Mouse (Mus musculus) intestine, postnatal 0 days (tissue): Measurements from ENCODE around the gene Hscb. TPM values are rescaled to one million over a fixed set of nuclear protein-coding genes. Genes with fewer than 3 reads are reported as not detected.
"Not testable (repeated sequence)": the region's sequence is repeated elsewhere in the genome, so short reads cannot be mapped to it uniquely, and the experiment has no call there.

Source experiments
- ATAC-seq: fragments of 200-750 bp; cut with Nextera tagmentation; 2 replicates; pipeline ENCODE4 v1.8.0; 2017; ENCODE audit warnings: mild to moderate bottlenecking, moderate TSS enrichment, moderate library complexity
- H3K27ac ChIP-seq: fragments of 300-500 bp; sonication (generic); 2 replicates; pipeline ENCODE4 v1.5.1; 2014; ENCODE audit warnings: mild to moderate bottlenecking, low read depth, low read length, moderate library complexity
- H3K27me3 ChIP-seq: fragments of 300-500 bp; sonication (generic); replicated peaks from 2 replicates; pipeline ENCODE4 v1.6.1; 2014; ENCODE audit warnings: low read length, mixed read lengths; ENCODE audit not compliant: control insufficient read depth, insufficient read depth
- H3K36me3 ChIP-seq: fragments of 300-500 bp; sonication (generic); 2 replicates; pipeline ENCODE4 v1.6.1; 2014; ENCODE audit warnings: mild to moderate bottlenecking, moderate library complexity; ENCODE audit not compliant: control insufficient read depth, insufficient read depth
- H3K4me1 ChIP-seq: fragments of 300-500 bp; sonication (generic); replicated peaks from 2 replicates; pipeline ENCODE4 v1.6.1; 2014; ENCODE audit warnings: antibody characterized with exemption, low read length, mixed read lengths; ENCODE audit not compliant: control insufficient read depth, insufficient read depth
- H3K4me2 ChIP-seq: fragments of 300-500 bp; sonication (generic); replicated peaks from 2 replicates; pipeline ENCODE4 v1.6.1; 2014; ENCODE audit warnings: low read depth, mild to moderate bottlenecking, moderate library complexity
- H3K4me3 ChIP-seq: fragments of 300-500 bp; sonication (generic); 2 replicates; pipeline ENCODE4 v1.5.1; 2014; ENCODE audit warnings: low read depth, low read length
- H3K9ac ChIP-seq: fragments of 300-500 bp; sonication (generic); 2 replicates; pipeline ENCODE4 v1.6.1; 2014; ENCODE audit warnings: mild to moderate bottlenecking, low read depth, low read length
- H3K9me3 ChIP-seq: fragments of 300-500 bp; sonication (generic); 2 replicates; pipeline ENCODE4 v1.6.1; 2016; ENCODE audit warnings: mixed run types; ENCODE audit not compliant: control insufficient read depth
- CTCF ChIP-seq: sonication (generic); IDR thresholded peaks from 2 replicates; pipeline ENCODE4 v1.5.1; 2016; ENCODE audit warnings: low read depth, mild to moderate bottlenecking, control low read depth, antibody characterized with exemption, moderate library complexity
- WGBS: fragments of 180-500 bp; shearing (Covaris S2); extraction: QIAGEN DNeasy Blood & Tissue Kit; methylation state at CpG from one replicate; pipeline ENCODE4 v1.1.7; 2014; 5-methylcytosine and 5-hydroxymethylcytosine counted together
- polyA plus RNA-seq: library from polyadenylated mRNA; unstranded; fragments of >200 nt; fragmentation: Nextera tagmentation; extraction: Ambion mirVana; gene quantifications from 2 replicates; pipeline ENCODE4 v1.2.1, GENCODE M21; 2015

The Hscb gene
- polyA plus RNA-seq = 50.0 and 52.2 TPM in 2 replicates

DNA sequence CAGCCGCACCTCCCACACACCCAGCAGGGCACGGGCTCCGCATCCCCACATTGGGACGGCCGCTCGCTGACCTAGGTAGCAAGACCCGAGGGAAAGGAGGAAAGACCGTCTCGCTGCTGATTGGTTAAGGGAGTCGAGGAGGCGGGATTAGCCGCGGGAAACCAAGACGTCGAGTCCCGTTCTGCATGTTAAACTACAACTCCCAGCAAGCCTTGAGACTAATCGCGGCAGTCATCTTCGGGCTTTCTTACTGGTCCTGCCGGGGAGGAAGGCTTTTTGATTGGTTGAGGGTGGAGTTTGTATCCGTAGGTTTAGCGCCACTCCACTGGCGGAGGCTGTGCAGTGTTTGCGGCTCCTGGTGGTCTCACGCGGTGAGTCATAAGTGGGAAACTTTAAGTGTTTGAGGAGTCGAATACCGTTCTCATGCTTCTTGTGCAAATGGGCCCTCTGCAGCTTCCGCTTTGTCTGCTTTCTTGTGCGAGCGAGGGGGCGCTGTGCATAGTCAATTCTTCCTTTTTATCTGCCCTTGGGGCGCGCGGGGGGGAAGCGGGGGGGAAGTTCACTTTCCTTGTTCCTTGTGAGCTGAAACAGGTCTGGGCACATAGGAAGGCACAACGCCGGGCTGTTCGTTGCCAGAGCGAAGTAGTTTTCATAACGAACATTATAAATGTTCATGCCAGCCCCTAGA lies at the start of gene Hscb, which contains the start of gene Chek2:
TSS of gene Hscb (minus strand) at position 100 of the 688 bp plus-strand sequence.
TSS of gene Chek2 (plus strand) at position 302 of the 688 bp plus-strand sequence.
- H3K4me2 ChIP-seq = peak within 1 kb of the TSS; percentile 81
- no peaks in the 10 kb centered on the region for H3K27me3 ChIP-seq
- H3K4me1 ChIP-seq = 0 out of 2 replicates have a peak, but pooled peaks cover 3% of the 10 kb centered on the region
- 0% methylated on average over 41 of the region's 41 CpGs for WGBS
- peak; percentile 97 for ATAC-seq
- peaks cover 9% of the 10 kb centered on the region; the same call in 1 of the 2 replicates for H3K36me3 ChIP-seq
- peak within 1 kb of the TSS; percentile 67 for H3K4me3 ChIP-seq
- TF ChIP-seq CTCF = peak; percentile 70
- H3K9ac ChIP-seq = peak within 1 kb of the TSS; percentile 56
- no peaks in the 10 kb centered on the region for H3K9me3 ChIP-seq
- peak within 1 kb of the TSS; percentile 70 for H3K27ac ChIP-seq

DNA sequence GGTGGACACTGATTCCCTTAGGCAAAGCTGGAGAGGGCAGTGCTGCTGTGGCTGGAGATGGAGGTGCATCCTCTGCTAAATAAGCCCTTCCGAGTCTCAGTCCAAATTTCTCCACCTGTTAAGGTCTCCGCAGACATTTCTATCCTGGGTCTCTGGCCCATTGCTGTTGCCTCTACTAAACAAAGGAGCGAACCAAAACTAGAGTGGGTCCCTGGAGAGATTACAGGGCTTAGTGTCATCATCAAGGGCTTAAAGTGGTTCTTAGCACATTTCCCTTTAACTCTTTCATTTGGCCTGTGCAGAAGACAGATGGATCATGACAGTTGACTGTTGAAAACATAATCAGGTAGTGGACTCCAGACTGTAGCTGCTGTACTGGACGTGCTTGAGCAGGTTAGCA lies 49.0 kb upstream of the Hscb start:
- H3K27me3 ChIP-seq = no peaks in the 10 kb centered on the region
- ATAC-seq = no peak
- no peaks in the 10 kb centered on the region for H3K9me3 ChIP-seq
- no peak overlapping the region for H3K27ac ChIP-seq
- no peak overlapping the region for H3K4me3 ChIP-seq
- TF ChIP-seq CTCF = no peak
- H3K9ac ChIP-seq = no peak overlapping the region
- no peak overlapping the region for H3K4me2 ChIP-seq
- no peaks in the 10 kb centered on the region for H3K4me1 ChIP-seq
- H3K36me3 ChIP-seq = 0 out of 2 replicates have a peak, but pooled peaks cover under 1% of the 10 kb centered on the region
- 91% methylated on average over 4 of the region's 4 CpGs for WGBS

DNA sequence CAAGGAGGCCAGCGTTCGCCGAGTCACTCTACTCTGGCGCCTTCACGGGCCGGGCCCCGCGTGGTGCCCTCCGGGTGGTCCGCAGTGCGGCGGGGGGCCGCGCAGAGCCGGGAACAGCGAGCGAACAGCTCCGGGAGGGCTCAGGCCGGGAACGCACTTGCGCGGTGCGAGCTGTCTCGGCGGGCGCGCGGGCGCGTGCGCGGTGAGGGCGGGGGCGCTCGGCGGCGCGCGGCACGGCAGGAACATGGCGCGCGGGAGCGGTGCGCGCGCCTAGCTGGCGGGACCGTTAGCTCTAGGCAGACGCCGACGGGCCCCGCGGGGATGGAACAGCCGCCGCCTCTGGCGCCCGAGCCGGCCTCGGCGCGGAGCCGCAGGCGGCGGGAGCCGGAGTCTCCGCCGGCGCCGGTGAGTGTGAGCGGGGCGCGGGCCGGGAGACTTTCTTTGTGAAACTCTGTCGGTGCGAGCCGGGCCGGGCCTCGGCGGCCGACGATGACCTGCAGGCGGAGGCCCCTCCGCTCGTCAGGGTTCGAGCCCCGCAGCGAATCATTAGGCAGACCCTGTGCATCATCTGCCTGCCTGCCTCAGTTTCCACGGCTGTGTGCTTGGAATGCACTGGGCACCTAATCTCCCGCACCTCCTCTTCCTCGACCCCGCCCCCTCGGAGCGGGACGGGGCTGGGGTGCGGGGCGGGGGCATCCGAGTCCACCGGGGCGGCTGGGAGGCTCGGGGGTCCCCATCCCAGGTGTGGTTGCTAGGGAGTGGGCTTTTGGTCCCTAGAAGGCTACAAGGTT lies 40.2 kb upstream of the Hscb start, which contains the start of gene Ttc28:
TSS of gene Ttc28 (plus strand) at position 220 of the 791 bp plus-strand sequence.
- Histone ChIP-seq H3K9me3 (no peaks in the 10 kb centered on the region), H3K36me3 (no peaks in the 10 kb centered on the region; the same call in 1 of the 2 replicates), H3K4me2 (peak within 1 kb of the TSS; percentile 77), H3K4me1 (no peaks in the 10 kb centered on the region), H3K27ac (peak within 1 kb of the TSS; percentile 30), H3K4me3 (peak within 1 kb of the TSS; percentile 58), H3K9ac (peak within 1 kb of the TSS; percentile 75), H3K27me3 (no peaks in the 10 kb centered on the region)
- ATAC-seq = peak; percentile 84
- TF ChIP-seq CTCF = no peak
- under 1% methylated on average over 83 of the region's 101 CpGs for WGBS

DNA sequence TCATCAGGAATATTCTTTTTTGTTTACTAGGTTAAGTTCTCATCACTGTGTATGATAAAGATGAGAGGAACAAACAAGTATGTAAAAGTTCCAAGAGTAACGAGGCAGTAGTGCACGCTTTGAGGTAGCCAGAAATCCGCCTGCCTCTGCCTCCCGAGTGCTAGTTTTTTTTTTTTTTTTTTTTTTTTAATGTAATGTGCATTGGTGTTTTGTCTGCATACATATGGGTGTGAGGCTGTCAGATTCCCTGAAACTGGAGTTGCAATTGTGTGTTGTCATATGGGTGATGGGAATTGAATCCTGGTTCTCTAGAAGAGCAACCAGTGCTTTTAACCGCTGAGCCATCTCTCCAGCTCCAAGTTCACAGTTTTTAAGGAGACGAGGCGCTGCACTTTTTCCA lies 39.5 kb upstream of the Hscb start:
- Histone ChIP-seq H3K4me1 (no peaks in the 10 kb centered on the region), H3K36me3 (no peaks in the 10 kb centered on the region; the same call in 1 of the 2 replicates), H3K9ac (peak overlapping the region; percentile 75), H3K27ac (peak overlapping the region; percentile 30; the same call in 1 of the 2 replicates), H3K4me2 (peak overlapping the region; percentile 77), H3K4me3 (peak overlapping the region; percentile 58), H3K27me3 (no peaks in the 10 kb centered on the region), H3K9me3 (no peaks in the 10 kb centered on the region)
- 63% methylated on average over 7 of the region's 7 CpGs for WGBS
- ATAC-seq = no peak
- no peak for TF ChIP-seq CTCF

DNA sequence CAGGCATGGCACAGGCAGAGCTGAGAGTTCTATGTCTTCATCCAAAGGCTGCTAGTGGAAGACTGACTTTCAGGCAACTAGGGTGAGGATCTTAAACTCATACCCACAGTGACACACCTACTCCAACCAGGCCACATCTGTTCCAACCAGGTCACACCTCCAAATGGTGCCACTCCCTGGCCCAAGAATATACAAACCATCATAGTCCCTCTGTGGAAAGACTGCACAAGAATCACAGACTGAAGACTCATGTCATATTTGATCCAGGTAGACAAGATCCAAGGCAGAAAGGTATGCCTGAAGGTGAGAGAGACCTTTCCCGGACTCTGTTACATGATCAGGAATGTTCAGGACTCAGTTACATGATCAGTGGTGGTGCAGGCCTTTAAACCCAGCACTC lies 38.9 kb upstream of the Hscb start:
- H3K4me3 ChIP-seq, H3K4me1 ChIP-seq, H3K27me3 ChIP-seq, H3K9me3 ChIP-seq, H3K9ac ChIP-seq, H3K27ac ChIP-seq, H3K36me3 ChIP-seq, H3K4me2 ChIP-seq, ATAC-seq: not testable (repeated sequence)
- 97% methylated on average over 1 of the region's 1 CpGs for WGBS
